Mouse (Mus musculus) B cell, adult 2 months (primary cell): Measurements from ENCODE around the gene Ldlrad3.

Experiments
- DNase-seq, 2 experiments: peaks; one replicate each; pipeline ENCODE4 v3.0.0; 2022

Gene Ldlrad3

GRCm38 (mm10) chr2:101956125-101956524 lies 230.1 kb downstream of the Ldlrad3 start:
- no peak for DNase-seq

GRCm38 (mm10) chr2:101952951-101953361 lies 233.2 kb downstream of the Ldlrad3 start:
- no peak for DNase-seq

- DNase-seq = no peak
Observed at GRCm38 (mm10) chr2:101950716-101951520, 235.3 kb downstream of the Ldlrad3 start.

GRCm38 (mm10) chr2:101935006-101935405 lies 251.2 kb downstream of the Ldlrad3 start:
- no peak for DNase-seq

GRCm38 (mm10) chr2:101933301-101933700 lies 252.9 kb downstream of the Ldlrad3 start:
- DNase-seq = no peak

GRCm38 (mm10) chr2:101932169-101932936 lies 253.8 kb downstream of the Ldlrad3 start:
- DNase-seq = no peak

GRCm38 (mm10) chr2:101925591-101926188 lies 260.5 kb downstream of the Ldlrad3 start:
- no peak for DNase-seq

GRCm38 (mm10) chr2:101925183-101925582 lies 261.0 kb downstream of the Ldlrad3 start:
- no peak for DNase-seq

GRCm38 (mm10) chr2:101923181-101923580 lies 263.0 kb downstream of the Ldlrad3 start:
- no peak for DNase-seq

- DNase-seq = no peak
Observed at GRCm38 (mm10) chr2:101922302-101922701, 263.9 kb downstream of the Ldlrad3 start.

- DNase-seq = no peak
Observed at GRCm38 (mm10) chr2:101920136-101920554, 266.0 kb downstream of the Ldlrad3 start.

- DNase-seq = no peak
Observed at GRCm38 (mm10) chr2:101918518-101918917, 267.7 kb downstream of the Ldlrad3 start.

- no peak for DNase-seq
Observed at GRCm38 (mm10) chr2:101909326-101910080, 276.7 kb downstream of the Ldlrad3 start.

- DNase-seq = no peak
Observed at GRCm38 (mm10) chr2:101908773-101909172, 277.4 kb downstream of the Ldlrad3 start.

GRCm38 (mm10) chr2:101907386-101908022 lies 278.7 kb downstream of the Ldlrad3 start:
- no peak for DNase-seq

- DNase-seq = no peak
Observed at GRCm38 (mm10) chr2:101906379-101906690, 279.9 kb downstream of the Ldlrad3 start.

- peak; percentile 76 to 79 for DNase-seq
Observed at GRCm38 (mm10) chr2:101905534-101906378, 280.4 kb downstream of the Ldlrad3 start.

- DNase-seq = no peak
Observed at GRCm38 (mm10) chr2:101902196-101902595, 284.0 kb downstream of the Ldlrad3 start.
